Mouse (Mus musculus) heart, embryonic 12.5 days (tissue): ENCODE measurements around the gene Gm36079. TPM values are rescaled to one million over a fixed set of nuclear protein-coding genes. Genes with fewer than 3 reads are reported as not detected.
"Not testable (repeated sequence)": the region's sequence is repeated elsewhere in the genome, so short reads cannot be mapped to it uniquely, and the experiment has no call there.

Source experiments
- ATAC-seq: fragments of 200-750 bp; cut with Nextera tagmentation; 2 replicates; pipeline ENCODE4 v1.8.0; 2017; ENCODE audit warnings: moderate TSS enrichment, moderate library complexity; ENCODE audit not compliant: insufficient number of reproducible peaks, low FRiP score
- H3K27ac ChIP-seq: fragments of 300-500 bp; sonication (generic); 2 replicates; pipeline ENCODE4 v1.5.1; 2016; ENCODE audit warnings: mild to moderate bottlenecking, moderate library complexity; ENCODE audit not compliant: poor library complexity, severe bottlenecking
- H3K27me3 ChIP-seq: fragments of 300-500 bp; sonication (generic); replicated peaks from 2 replicates; pipeline ENCODE4 v1.6.1; 2016; ENCODE audit warnings: mild to moderate bottlenecking, moderate library complexity
- H3K36me3 ChIP-seq: fragments of 300-500 bp; sonication (generic); 2 replicates; pipeline ENCODE4 v1.6.1; 2016; ENCODE audit warnings: mild to moderate bottlenecking, moderate library complexity
- H3K4me1 ChIP-seq: fragments of 300-500 bp; sonication (generic); replicated peaks from 2 replicates; pipeline ENCODE4 v1.6.1; 2016; ENCODE audit warnings: mild to moderate bottlenecking
- H3K4me2 ChIP-seq: fragments of 300-500 bp; sonication (generic); 2 replicates; pipeline ENCODE4 v1.6.1; 2016; ENCODE audit warnings: mild to moderate bottlenecking, moderate library complexity
- H3K4me3 ChIP-seq: fragments of 300-500 bp; sonication (generic); 2 replicates; pipeline ENCODE4 v1.5.1; 2016; ENCODE audit warnings: mild to moderate bottlenecking
- H3K9ac ChIP-seq: fragments of 300-500 bp; sonication (generic); 2 replicates; pipeline ENCODE4 v1.6.1; 2016; ENCODE audit warnings: mild to moderate bottlenecking, moderate library complexity
- H3K9me3 ChIP-seq: fragments of 300-500 bp; sonication (generic); replicated peaks from 2 replicates; pipeline ENCODE4 v1.6.1; 2016; ENCODE audit warnings: mild to moderate bottlenecking, moderate library complexity
- WGBS: fragments of 180-500 bp; shearing (Covaris S2); methylation state at CpG from one replicate; pipeline ENCODE4 v1.1.7; 2016; 5-methylcytosine and 5-hydroxymethylcytosine counted together
- polyA plus RNA-seq: library from polyadenylated mRNA; unstranded; fragments of >200 nt; fragmentation: Nextera tagmentation; extraction: Ambion mirVana; gene quantifications from 2 replicates; pipeline ENCODE4 v1.2.1, GENCODE M21; 2016

The Gm36079 gene
- polyA plus RNA-seq, 1 experiment from 2014 or later, result not detected

GRCm38 (mm10) chr13:120036577-120037115, 9.8 kb upstream of the Gm36079 start:
- not testable (repeated sequence) for H3K9me3 ChIP-seq, H3K4me3 ChIP-seq, H3K4me2 ChIP-seq, H3K9ac ChIP-seq, H3K27ac ChIP-seq, H3K36me3 ChIP-seq, H3K4me1 ChIP-seq, ATAC-seq
- peaks cover 26% of the 10 kb centered on the region for H3K27me3 ChIP-seq
- 1% methylated on average over 25 of the region's 25 CpGs for WGBS

- not testable (repeated sequence) for H3K4me2 ChIP-seq, ATAC-seq, H3K9me3 ChIP-seq, H3K27ac ChIP-seq, H3K4me1 ChIP-seq, H3K4me3 ChIP-seq, H3K36me3 ChIP-seq, H3K9ac ChIP-seq
- peaks cover 26% of the 10 kb centered on the region for H3K27me3 ChIP-seq
- 0% methylated on average over 11 of the region's 18 CpGs for WGBS
Observed at GRCm38 (mm10) chr13:120035151-120035550, 8.3 kb upstream of the Gm36079 start.

GRCm38 (mm10) chr13:120034637-120035036, 7.8 kb upstream of the Gm36079 start:
- WGBS, result 0% methylated on average over 3 of the region's 10 CpGs
- not testable (repeated sequence) for H3K9ac ChIP-seq, H3K4me3 ChIP-seq, H3K9me3 ChIP-seq, H3K36me3 ChIP-seq, H3K27ac ChIP-seq, ATAC-seq, H3K4me2 ChIP-seq, H3K4me1 ChIP-seq
- peaks cover 26% of the 10 kb centered on the region for H3K27me3 ChIP-seq

- H3K4me2 ChIP-seq, ATAC-seq, H3K36me3 ChIP-seq, H3K9ac ChIP-seq, H3K4me1 ChIP-seq, H3K4me3 ChIP-seq, H3K27ac ChIP-seq, H3K9me3 ChIP-seq: not testable (repeated sequence)
- 2% methylated on average over 19 of the region's 19 CpGs for WGBS
- peaks cover 26% of the 10 kb centered on the region for H3K27me3 ChIP-seq
Observed at GRCm38 (mm10) chr13:120033516-120034190, 6.8 kb upstream of the Gm36079 start.

- peaks cover 14% of the 10 kb centered on the region for H3K27me3 ChIP-seq
- not testable (repeated sequence) for H3K4me1 ChIP-seq, H3K9me3 ChIP-seq, H3K9ac ChIP-seq, H3K27ac ChIP-seq, H3K36me3 ChIP-seq, H3K4me2 ChIP-seq, ATAC-seq, H3K4me3 ChIP-seq
- WGBS, result 1% methylated on average over 16 of the region's 16 CpGs
Observed at GRCm38 (mm10) chr13:120031676-120032075, 4.9 kb upstream of the Gm36079 start.

DNA sequence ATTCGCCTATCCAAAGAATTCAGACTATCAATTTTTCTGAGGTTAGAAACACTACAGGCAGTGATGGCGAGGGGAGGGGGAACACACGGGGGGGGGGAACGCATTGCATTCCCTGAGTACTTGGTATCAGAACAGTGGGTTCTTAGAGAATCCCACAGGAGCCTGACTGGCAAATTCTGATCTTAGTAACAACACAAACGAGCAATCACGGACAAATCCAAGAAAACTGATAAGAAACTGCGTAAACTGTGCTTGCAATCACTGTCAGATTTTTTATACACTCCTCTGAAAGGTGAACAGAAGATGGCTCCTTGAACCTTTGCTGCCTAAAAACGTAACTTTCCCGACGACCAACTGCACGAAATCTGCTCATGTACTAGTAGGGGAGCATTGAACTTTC, 557 bp upstream of the Gm36079 start:
- not testable (repeated sequence) for H3K4me3 ChIP-seq, H3K4me2 ChIP-seq, H3K36me3 ChIP-seq, H3K9me3 ChIP-seq, H3K9ac ChIP-seq, ATAC-seq, H3K27ac ChIP-seq, H3K4me1 ChIP-seq
- H3K27me3 ChIP-seq, result peaks cover 20% of the 10 kb centered on the region
- under 1% methylated on average over 11 of the region's 11 CpGs for WGBS

DNA sequence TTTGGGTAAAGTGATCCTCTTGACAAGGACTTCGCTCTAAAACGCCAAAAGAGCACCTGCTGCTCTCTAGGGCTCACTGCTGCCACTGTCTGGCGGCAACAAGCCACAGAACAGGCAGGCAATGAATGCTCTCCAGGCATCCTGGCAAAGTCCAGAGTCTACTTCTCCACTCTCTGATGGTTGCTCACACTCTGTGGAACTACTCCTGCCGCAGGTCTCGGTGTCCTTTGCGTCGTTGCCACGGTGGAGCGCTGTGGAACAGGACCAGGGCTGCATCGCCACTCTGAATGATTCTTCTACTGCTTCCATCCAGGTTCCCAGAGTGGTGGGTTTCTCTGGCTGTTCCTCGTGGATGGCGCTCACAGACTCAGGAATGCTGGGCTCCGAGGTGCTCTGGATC, 438 bp downstream of the Gm36079 start:
- not testable (repeated sequence) for ATAC-seq, H3K9me3 ChIP-seq, H3K4me1 ChIP-seq, H3K9ac ChIP-seq, H3K27ac ChIP-seq, H3K4me3 ChIP-seq, H3K4me2 ChIP-seq, H3K36me3 ChIP-seq
- peaks cover 20% of the 10 kb centered on the region for H3K27me3 ChIP-seq
- 1% methylated on average over 3 of the region's 13 CpGs for WGBS

- not testable (repeated sequence) for H3K27ac ChIP-seq, H3K4me2 ChIP-seq, H3K9me3 ChIP-seq, H3K9ac ChIP-seq, H3K4me1 ChIP-seq, ATAC-seq, H3K36me3 ChIP-seq, H3K4me3 ChIP-seq
- H3K27me3 ChIP-seq, result peaks cover 20% of the 10 kb centered on the region
- WGBS, result 10% methylated on average over 4 of the region's 4 CpGs
Observed at GRCm38 (mm10) chr13:120025576-120025975, 1.2 kb downstream of the Gm36079 start.

GRCm38 (mm10) chr13:120025004-120025403, 1.8 kb downstream of the Gm36079 start:
- not testable (repeated sequence) for H3K36me3 ChIP-seq, H3K4me2 ChIP-seq, H3K9ac ChIP-seq, H3K27ac ChIP-seq, H3K9me3 ChIP-seq, ATAC-seq, H3K4me1 ChIP-seq, H3K4me3 ChIP-seq
- WGBS, result 3% methylated on average over 21 of the region's 21 CpGs
- H3K27me3 ChIP-seq, result peaks cover 20% of the 10 kb centered on the region

GRCm38 (mm10) chr13:120024581-120024980, 2.2 kb downstream of the Gm36079 start:
- peaks cover 20% of the 10 kb centered on the region for H3K27me3 ChIP-seq
- H3K36me3 ChIP-seq, H3K4me3 ChIP-seq, H3K4me2 ChIP-seq, H3K4me1 ChIP-seq, ATAC-seq, H3K9me3 ChIP-seq, H3K27ac ChIP-seq, H3K9ac ChIP-seq: not testable (repeated sequence)
- 12% methylated on average over 9 of the region's 9 CpGs for WGBS

DNA sequence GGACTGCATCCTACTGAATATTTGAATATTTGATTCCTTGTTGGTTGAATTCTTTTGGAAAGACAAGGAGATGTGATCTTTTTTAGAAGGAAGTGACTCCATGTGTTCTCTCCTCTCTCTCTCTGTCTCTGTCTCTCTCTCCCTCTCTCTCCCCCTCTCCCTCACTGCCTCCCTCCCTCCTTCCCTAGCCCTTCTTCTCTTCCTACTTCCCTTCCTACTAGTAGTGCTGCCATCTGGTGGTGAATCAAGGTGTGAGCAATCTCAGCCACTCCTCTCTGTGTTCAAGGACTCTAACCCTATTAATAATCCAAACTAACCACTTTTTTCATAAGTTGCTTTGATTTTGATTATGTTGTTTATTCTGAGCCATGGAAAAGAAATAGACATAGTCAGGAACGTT, 5.3 kb downstream of the Gm36079 start:
- not testable (repeated sequence) for ATAC-seq, H3K36me3 ChIP-seq, H3K27ac ChIP-seq, H3K9ac ChIP-seq, H3K4me2 ChIP-seq, H3K4me1 ChIP-seq, H3K9me3 ChIP-seq, H3K4me3 ChIP-seq
- H3K27me3 ChIP-seq, result peaks cover 20% of the 10 kb centered on the region
- WGBS, result no CpG with 5 or more reads among the region's 1 CpGs
